Comparison of ENCODE assay signal across 26 mouse cellular contexts in the genomic region with DNA sequence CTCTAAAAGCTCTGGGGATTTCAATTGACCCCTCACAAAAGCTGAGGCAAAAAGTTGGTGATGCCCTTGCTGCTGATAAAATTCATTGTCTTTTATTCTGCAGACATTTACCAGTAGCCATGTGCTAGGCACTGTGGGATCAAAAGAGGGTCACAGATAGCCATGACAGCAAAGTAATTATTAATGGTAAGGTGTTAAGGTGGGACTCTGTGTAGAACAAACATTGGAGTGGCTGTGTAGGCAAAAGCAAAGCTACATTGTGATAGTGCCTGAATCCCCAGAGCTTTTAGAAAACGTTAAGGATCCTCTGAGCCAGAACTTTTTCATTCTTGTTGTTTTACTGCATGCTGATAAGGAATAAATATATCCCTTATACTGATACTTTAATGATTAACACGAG.
"Had no signal": no experiment of that assay in that cellular context is flagged by ENCODE, and none has a peak within 500 bp of the region (broad histone marks: within the 10 kb centered on the region; RNA-seq: fewer than 3 reads in every experiment).

No protein-coding gene starts in this region.

- H3K9me3 ChIP-seq: embryonic facial prominence, embryonic 10.5 days; embryonic facial prominence, embryonic 12.5 days; embryonic facial prominence, embryonic 13.5 days; embryonic facial prominence, embryonic 15.5 days; forebrain, embryonic 10.5 days; forebrain, embryonic 12.5 days; forebrain, embryonic 13.5 days; forebrain, embryonic 15.5 days had no signal

- DNase-seq: cerebellum, adult 2 months; cerebellum, adult 8-10 months; cerebellum, adult 9-10 months; cerebellum, adult 9-11 months; cerebellum, postnatal 10 days; cerebellum, postnatal 14 days; cerebellum, postnatal 25 days; cerebellum, postnatal 36 days; embryo, embryonic 11 days; forebrain, postnatal 0 days; gastrocnemius, adult 2 months; gastrocnemius, postnatal 10 days; gastrocnemius, postnatal 14 days; gastrocnemius, postnatal 25 days; gastrocnemius, postnatal 36 days; heart, adult 11 months; heart, adult 18-20 months had no signal

- H3K27me3 ChIP-seq: embryonic facial prominence, embryonic 12.5 days; embryonic facial prominence, embryonic 13.5 days; embryonic facial prominence, embryonic 15.5 days; forebrain, embryonic 12.5 days; forebrain, embryonic 13.5 days; forebrain, embryonic 15.5 days had no signal

- H3K4me3 ChIP-seq: embryonic facial prominence, embryonic 10.5 days; embryonic facial prominence, embryonic 12.5 days; embryonic facial prominence, embryonic 13.5 days; embryonic facial prominence, embryonic 15.5 days; erythroblast, embryonic 14.5 days; forebrain, embryonic 10.5 days; forebrain, embryonic 12.5 days; forebrain, embryonic 13.5 days; forebrain, embryonic 15.5 days; gastrocnemius, adult 2 months had no signal

- H3K4me2 ChIP-seq: embryonic facial prominence, embryonic 12.5 days; embryonic facial prominence, embryonic 13.5 days; embryonic facial prominence, embryonic 15.5 days; forebrain, embryonic 12.5 days; forebrain, embryonic 13.5 days; forebrain, embryonic 15.5 days had no signal

- H3K27ac ChIP-seq: embryonic facial prominence, embryonic 10.5 days; embryonic facial prominence, embryonic 12.5 days; embryonic facial prominence, embryonic 13.5 days; embryonic facial prominence, embryonic 15.5 days; forebrain, embryonic 10.5 days; gastrocnemius, adult 2 months had no signal

- H3K9ac ChIP-seq: embryonic facial prominence, embryonic 12.5 days; embryonic facial prominence, embryonic 13.5 days; embryonic facial prominence, embryonic 15.5 days; forebrain, embryonic 12.5 days; forebrain, embryonic 13.5 days; forebrain, embryonic 15.5 days; forebrain, postnatal 0 days had no signal

- H3K4me1 ChIP-seq: embryonic facial prominence, embryonic 13.5 days; embryonic facial prominence, embryonic 15.5 days had no signal

- H3K36me3 ChIP-seq: embryonic facial prominence, embryonic 10.5 days; embryonic facial prominence, embryonic 12.5 days; embryonic facial prominence, embryonic 13.5 days; embryonic facial prominence, embryonic 15.5 days; forebrain, embryonic 10.5 days; forebrain, embryonic 12.5 days; forebrain, embryonic 15.5 days had no signal
